Mouse (Mus musculus): Measurements from ENCODE around the gene Ppp4r3a. TPM values are rescaled to one million over a fixed set of nuclear protein-coding genes. Genes with fewer than 3 reads are reported as not detected.
"Not testable (repeated sequence)": the region's sequence is repeated elsewhere in the genome, so short reads cannot be mapped to it uniquely, and the experiment has no call there.

Ppp4r3a gene
- 10 to 100 TPM; 44.2 to 44.6 TPM for total RNA-seq (2021)
- long read RNA-seq, experiment 1, full-length matches to known transcripts: 16 of 41 reads
- long read RNA-seq, experiment 1, partial matches to known transcripts: 11 of 41 reads
- long read RNA-seq, experiment 1, other reads (novel, unspliced or antisense): 14 of 41 reads
- long read RNA-seq, experiment 2, full-length matches to known transcripts: 7 of 13 reads
- long read RNA-seq, experiment 2, partial matches to known transcripts: 5 of 13 reads
- long read RNA-seq, experiment 2, other reads (novel, unspliced or antisense): 1 of 13 reads

- peak; percentile 97 to 98 for DNase-seq (ENCODE audit: low spot score in 2 of 2)
Observed at GRCm38 (mm10) chr12:101083076-101083838, at the start of gene Ppp4r3a. Gene Ppp4r3a (minus strand): TSS chr12:101083702.

- DNase-seq (ENCODE audit: low spot score in 2 of 2): no peak
Observed at GRCm38 (mm10) chr12:101123013-101123412, 39.5 kb upstream of the Ppp4r3a start.

- DNase-seq (ENCODE audit: low spot score in 2 of 2): not testable (repeated sequence)
Observed at GRCm38 (mm10) chr12:101122066-101122465, 38.6 kb upstream of the Ppp4r3a start.

- DNase-seq (ENCODE audit: low spot score in 2 of 2): not testable (repeated sequence)
Observed at GRCm38 (mm10) chr12:101109794-101110585, 26.5 kb upstream of the Ppp4r3a start.

GRCm38 (mm10) chr12:101107722-101108121 is 24.2 kb upstream of the Ppp4r3a start:
- DNase-seq (ENCODE audit: low spot score in 2 of 2): no peak

GRCm38 (mm10) chr12:101105571-101105970 is 22.1 kb upstream of the Ppp4r3a start:
- DNase-seq (ENCODE audit: low spot score in 2 of 2): no peak

GRCm38 (mm10) chr12:101102648-101103047 is 19.1 kb upstream of the Ppp4r3a start:
- DNase-seq (ENCODE audit: low spot score in 2 of 2): no peak

- DNase-seq (ENCODE audit: low spot score in 2 of 2): not testable (repeated sequence)
Observed at GRCm38 (mm10) chr12:101093678-101094077, 10.2 kb upstream of the Ppp4r3a start.

GRCm38 (mm10) chr12:101089955-101090354 is 6.5 kb upstream of the Ppp4r3a start:
- DNase-seq (ENCODE audit: low spot score in 2 of 2): no peak

GRCm38 (mm10) chr12:101087406-101087805 is 3.9 kb upstream of the Ppp4r3a start:
- DNase-seq (ENCODE audit: low spot score in 2 of 2): no peak

- DNase-seq (ENCODE audit: low spot score in 2 of 2): no peak
Observed at GRCm38 (mm10) chr12:101084881-101085666, 1.6 kb upstream of the Ppp4r3a start.

GRCm38 (mm10) chr12:101084237-101084636 is 735 bp upstream of the Ppp4r3a start:
- DNase-seq (ENCODE audit: low spot score in 2 of 2): no peak

GRCm38 (mm10) chr12:101083839-101084195 is 315 bp upstream of the Ppp4r3a start:
- DNase-seq (ENCODE audit: low spot score in 2 of 2): no peak

GRCm38 (mm10) chr12:101082296-101083075 is 1.0 kb downstream of the Ppp4r3a start:
- DNase-seq (ENCODE audit: low spot score in 2 of 2): peak; percentile 9 to 16

GRCm38 (mm10) chr12:101077955-101078354 is 5.5 kb downstream of the Ppp4r3a start:
- DNase-seq (ENCODE audit: low spot score in 2 of 2): no peak

GRCm38 (mm10) chr12:101075433-101075832 is 8.1 kb downstream of the Ppp4r3a start:
- DNase-seq (ENCODE audit: low spot score in 2 of 2): no peak

- no peak for DNase-seq (ENCODE audit: low spot score in 2 of 2)
Observed at GRCm38 (mm10) chr12:101074821-101075429, 8.6 kb downstream of the Ppp4r3a start.

- no peak for DNase-seq (ENCODE audit: low spot score in 2 of 2)
Observed at GRCm38 (mm10) chr12:101069813-101070212, 13.7 kb downstream of the Ppp4r3a start.

GRCm38 (mm10) chr12:101066329-101066728 is 17.2 kb downstream of the Ppp4r3a start:
- no peak for DNase-seq (ENCODE audit: low spot score in 2 of 2)

GRCm38 (mm10) chr12:101039956-101040355 is 43.5 kb downstream of the Ppp4r3a start:
- no peak for DNase-seq (ENCODE audit: low spot score in 2 of 2)
